Mouse (Mus musculus): ENCODE data around the gene Ppm1m. TPM values are rescaled to one million over a fixed set of nuclear protein-coding genes. Genes with fewer than 3 reads are reported as not detected.
A peak's percentile ranks its signal among the peaks of the same experiment; 100 is the strongest.

Gene Ppm1m
- polyA plus RNA-seq, 1 experiment, result 42.1 TPM

- no peak overlapping the region for H3K27ac ChIP-seq (ENCODE audit: insufficient read depth, low read length)
- no peak overlapping the region for H3K4me3 ChIP-seq (ENCODE audit: insufficient read depth, low read length)
- TF ChIP-seq POLR2A (IDR thresholded peaks at IDR 0.05; ENCODE audit: extremely low read depth, insufficient read depth, low read length) (no peak), CTCF (IDR thresholded peaks at IDR 0.05; ENCODE audit: extremely low read depth, insufficient read depth, low read length) (no peak)
- 0 out of 2 replicates have a peak, but pooled peaks cover 3% of the 10 kb centered on the region for H3K4me1 ChIP-seq (ENCODE audit: control insufficient read depth, insufficient read depth, low read length)
Observed at GRCm38 (mm10) chr9:106197081-106197713, 2.3 kb downstream of the Ppm1m start.

DNA sequence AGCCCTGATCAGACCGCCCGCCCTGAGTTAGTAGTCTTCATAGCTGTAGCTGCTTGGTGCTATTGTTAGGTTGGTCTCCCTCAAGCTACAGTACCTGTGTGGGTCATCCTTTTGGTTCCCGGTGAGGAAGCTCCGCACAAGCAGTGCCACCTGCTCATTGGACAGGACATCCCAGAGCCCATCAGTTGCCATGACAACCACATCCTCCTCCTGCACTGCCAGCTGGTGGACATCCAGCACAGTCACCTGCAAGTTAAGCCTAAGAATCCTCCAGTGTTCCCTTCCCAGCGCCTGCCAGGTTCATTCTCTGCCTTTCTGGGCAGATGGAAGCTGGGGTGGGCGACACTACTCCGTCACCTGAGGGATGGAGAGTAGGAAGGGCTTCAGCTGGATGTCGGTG, 3.9 kb downstream of the Ppm1m start:
- TF ChIP-seq CTCF (IDR thresholded peaks at IDR 0.05; ENCODE audit: extremely low read depth, insufficient read depth, low read length) (no peak), POLR2A (IDR thresholded peaks at IDR 0.05; ENCODE audit: extremely low read depth, insufficient read depth, low read length) (no peak)
- 0 out of 2 replicates have a peak, but pooled peaks cover 3% of the 10 kb centered on the region for H3K4me1 ChIP-seq (ENCODE audit: control insufficient read depth, insufficient read depth, low read length)
- no peak overlapping the region for H3K27ac ChIP-seq (ENCODE audit: insufficient read depth, low read length)
- no peak overlapping the region for H3K4me3 ChIP-seq (ENCODE audit: insufficient read depth, low read length)

DNA sequence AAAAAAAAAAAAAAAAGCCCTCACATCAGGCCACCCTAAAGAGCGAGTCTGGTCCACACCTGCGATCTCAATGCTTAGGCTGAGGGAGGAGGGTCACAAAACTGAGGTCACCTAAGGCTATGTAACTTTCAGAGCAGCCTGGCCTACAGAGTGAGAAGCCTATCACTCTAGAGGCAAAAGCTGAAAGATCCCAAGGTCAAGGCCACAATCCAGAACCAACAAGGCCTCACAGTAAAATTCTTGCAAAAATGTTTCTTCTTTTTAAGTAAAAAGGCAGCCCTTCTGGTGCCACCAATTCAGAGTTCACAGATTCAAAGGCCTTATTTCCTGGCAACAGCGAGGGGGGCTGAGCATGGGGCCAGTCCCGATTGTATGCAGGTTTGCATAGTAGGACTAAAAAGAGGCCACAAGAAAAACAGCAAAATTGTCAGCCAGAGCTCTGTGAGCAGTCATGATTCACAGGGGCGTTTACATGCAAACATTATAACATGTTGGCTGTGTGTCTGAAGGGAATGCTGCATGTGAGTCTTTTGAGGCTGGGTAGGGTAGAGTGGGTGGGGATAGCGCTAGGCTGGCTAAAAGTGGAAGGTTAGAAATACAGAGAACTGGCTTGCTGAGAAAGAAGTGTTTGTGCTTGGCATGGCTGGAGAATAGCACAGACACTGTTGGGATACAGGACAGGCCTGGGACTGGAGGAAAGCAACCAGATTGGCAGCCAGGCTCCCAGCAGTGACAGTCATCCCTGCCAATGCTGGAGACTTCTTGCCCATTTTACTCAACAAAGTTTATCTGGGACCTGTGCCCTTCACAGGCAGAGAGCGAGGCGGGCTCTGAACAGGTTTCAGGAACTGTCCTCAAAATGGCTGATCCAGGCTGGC, 5.4 kb downstream of the Ppm1m start:
- 0 out of 2 replicates have a peak, but pooled peaks cover 3% of the 10 kb centered on the region for H3K4me1 ChIP-seq (ENCODE audit: control insufficient read depth, insufficient read depth, low read length)
- H3K27ac ChIP-seq (ENCODE audit: insufficient read depth, low read length), result no peak overlapping the region
- H3K4me3 ChIP-seq (ENCODE audit: insufficient read depth, low read length), result no peak overlapping the region
- TF ChIP-seq POLR2A (IDR thresholded peaks at IDR 0.05; ENCODE audit: extremely low read depth, insufficient read depth, low read length) (no peak), CTCF (IDR thresholded peaks at IDR 0.05; ENCODE audit: extremely low read depth, insufficient read depth, low read length) (no peak)

DNA sequence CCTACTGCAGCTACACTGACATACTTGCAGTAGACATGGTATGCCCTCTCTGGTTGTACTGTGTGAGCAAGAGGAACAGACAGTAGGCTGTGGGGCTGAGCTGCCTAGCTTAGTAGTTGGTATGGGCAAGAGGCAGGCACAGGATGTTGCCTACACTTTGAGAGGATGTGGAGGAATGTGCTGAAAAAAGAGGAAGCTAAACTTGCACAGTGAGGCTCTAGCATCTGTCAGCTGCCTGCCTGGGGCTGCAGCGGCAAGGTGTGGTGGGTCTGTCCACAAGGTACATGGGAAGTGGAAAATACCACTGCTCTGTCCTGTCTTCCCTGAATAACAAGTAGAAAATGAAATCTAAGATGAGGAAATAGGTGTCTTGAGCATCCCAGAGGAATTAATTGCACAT, 6.5 kb downstream of the Ppm1m start:
- Histone ChIP-seq H3K4me3 (ENCODE audit: insufficient read depth, low read length) (no peak overlapping the region), H3K4me1 (ENCODE audit: control insufficient read depth, insufficient read depth, low read length) (0 out of 2 replicates have a peak, but pooled peaks cover 3% of the 10 kb centered on the region), H3K27ac (ENCODE audit: insufficient read depth, low read length) (0 out of 2 replicates have a peak overlapping the region, but pooled peaks have one; percentile 31)
- no peak for TF ChIP-seq CTCF (IDR thresholded peaks at IDR 0.05; ENCODE audit: extremely low read depth, insufficient read depth, low read length)
- TF ChIP-seq POLR2A (IDR thresholded peaks at IDR 0.05; ENCODE audit: extremely low read depth, insufficient read depth, low read length), result no peak

- H3K27ac ChIP-seq (ENCODE audit: insufficient read depth, low read length), result no peak overlapping the region
- no peak for TF ChIP-seq CTCF (IDR thresholded peaks at IDR 0.05; ENCODE audit: extremely low read depth, insufficient read depth, low read length)
- no peak for TF ChIP-seq POLR2A (IDR thresholded peaks at IDR 0.05; ENCODE audit: extremely low read depth, insufficient read depth, low read length)
- H3K4me1 ChIP-seq (ENCODE audit: control insufficient read depth, insufficient read depth, low read length), result 0 out of 2 replicates have a peak, but pooled peaks cover 3% of the 10 kb centered on the region
- no peak overlapping the region for H3K4me3 ChIP-seq (ENCODE audit: insufficient read depth, low read length)
Observed at GRCm38 (mm10) chr9:106192024-106192423, 7.5 kb downstream of the Ppm1m start.

DNA sequence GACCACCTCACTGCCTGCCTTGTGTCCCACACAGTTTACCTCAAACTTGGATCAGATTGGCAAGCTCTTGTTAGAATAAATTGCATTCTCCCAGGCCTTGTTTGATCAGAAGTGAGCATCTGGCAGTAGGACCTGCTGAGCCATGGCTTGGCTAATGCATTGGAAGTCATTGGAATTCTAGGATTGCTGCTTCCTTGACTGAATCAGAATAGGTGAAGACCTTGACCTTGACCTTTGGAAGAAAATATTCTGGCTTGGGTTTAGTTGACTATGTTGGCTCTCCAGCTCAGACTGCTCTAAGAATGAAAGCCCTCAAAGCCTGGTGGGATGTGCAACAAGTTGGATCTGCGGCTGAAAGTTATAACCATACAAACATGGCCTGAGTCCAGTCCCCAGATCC, 8.2 kb downstream of the Ppm1m start:
- Histone ChIP-seq H3K4me1 (ENCODE audit: control insufficient read depth, insufficient read depth, low read length) (0 out of 2 replicates have a peak, but pooled peaks cover 3% of the 10 kb centered on the region), H3K27ac (ENCODE audit: insufficient read depth, low read length) (no peak overlapping the region), H3K4me3 (ENCODE audit: insufficient read depth, low read length) (no peak overlapping the region)
- TF ChIP-seq CTCF (IDR thresholded peaks at IDR 0.05; ENCODE audit: extremely low read depth, insufficient read depth, low read length) (no peak), POLR2A (IDR thresholded peaks at IDR 0.05; ENCODE audit: extremely low read depth, insufficient read depth, low read length) (no peak)

DNA sequence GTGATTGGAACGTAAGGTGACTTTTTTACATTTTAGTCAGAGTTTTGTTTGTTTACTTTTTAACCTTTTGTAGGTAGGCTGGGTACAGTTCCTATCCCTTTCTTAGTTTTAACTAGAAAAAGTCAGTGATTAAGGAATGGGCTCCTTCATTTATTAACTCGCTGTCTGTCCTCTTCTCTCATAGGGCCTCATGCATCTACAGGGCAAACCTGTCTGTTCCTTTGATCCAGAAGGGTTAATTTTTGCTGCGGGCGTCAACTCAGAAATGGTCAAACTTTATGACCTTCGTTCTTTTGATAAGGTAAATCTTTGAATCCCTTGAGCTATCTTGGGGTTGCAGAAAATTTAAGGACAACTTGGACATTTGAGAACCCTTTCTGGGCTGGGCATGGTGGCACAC, 15.6 kb downstream of the Ppm1m start:
- H3K4me1 ChIP-seq (ENCODE audit: control insufficient read depth, insufficient read depth, low read length), result peaks cover 4% of the 10 kb centered on the region; the same call in 1 of the 2 replicates
- no peak overlapping the region for H3K27ac ChIP-seq (ENCODE audit: insufficient read depth, low read length)
- H3K4me3 ChIP-seq (ENCODE audit: insufficient read depth, low read length), result no peak overlapping the region
- TF ChIP-seq POLR2A (IDR thresholded peaks at IDR 0.05; ENCODE audit: extremely low read depth, insufficient read depth, low read length) (no peak), CTCF (IDR thresholded peaks at IDR 0.05; ENCODE audit: extremely low read depth, insufficient read depth, low read length) (no peak)

- TF ChIP-seq CTCF (IDR thresholded peaks at IDR 0.05; ENCODE audit: extremely low read depth, insufficient read depth, low read length), result no peak
- TF ChIP-seq POLR2A (IDR thresholded peaks at IDR 0.05; ENCODE audit: extremely low read depth, insufficient read depth, low read length), result no peak
- H3K27ac ChIP-seq (ENCODE audit: insufficient read depth, low read length), result no peak overlapping the region
- H3K4me3 ChIP-seq (ENCODE audit: insufficient read depth, low read length), result no peak overlapping the region
- peaks cover 4% of the 10 kb centered on the region for H3K4me1 ChIP-seq (ENCODE audit: control insufficient read depth, insufficient read depth, low read length)
Observed at GRCm38 (mm10) chr9:106182146-106182545, 17.4 kb downstream of the Ppm1m start.

- no peak overlapping the region for H3K4me3 ChIP-seq (ENCODE audit: insufficient read depth, low read length)
- H3K4me1 ChIP-seq (ENCODE audit: control insufficient read depth, insufficient read depth, low read length), result peaks cover 5% of the 10 kb centered on the region
- TF ChIP-seq CTCF (IDR thresholded peaks at IDR 0.05; ENCODE audit: extremely low read depth, insufficient read depth, low read length) (no peak), POLR2A (IDR thresholded peaks at IDR 0.05; ENCODE audit: extremely low read depth, insufficient read depth, low read length) (no peak)
- no peak overlapping the region for H3K27ac ChIP-seq (ENCODE audit: insufficient read depth, low read length)
Observed at GRCm38 (mm10) chr9:106179964-106180363, 19.6 kb downstream of the Ppm1m start.
